Mouse (Mus musculus) embryo, embryonic 11 days (tissue): ENCODE results near the gene Prdx5.

ENCODE experiments used
- DNase-seq: peaks from one replicate; pipeline ENCODE4 v3.0.0-alpha.2; 2015

The Prdx5 gene

GRCm38 (mm10) chr19:6909507-6910289 lies at the start of gene Prdx5, which contains the start of gene Trmt112:
Gene Prdx5, minus strand, starts transcription at chr19:6910106.
Gene Trmt112, plus strand, starts transcription at chr19:6909698.
- peak; percentile 97 for DNase-seq

- no peak for DNase-seq
These were observed 46.6 kb upstream of the Prdx5 start for GRCm38 (mm10) chr19:6956461-6956860.

DNA sequence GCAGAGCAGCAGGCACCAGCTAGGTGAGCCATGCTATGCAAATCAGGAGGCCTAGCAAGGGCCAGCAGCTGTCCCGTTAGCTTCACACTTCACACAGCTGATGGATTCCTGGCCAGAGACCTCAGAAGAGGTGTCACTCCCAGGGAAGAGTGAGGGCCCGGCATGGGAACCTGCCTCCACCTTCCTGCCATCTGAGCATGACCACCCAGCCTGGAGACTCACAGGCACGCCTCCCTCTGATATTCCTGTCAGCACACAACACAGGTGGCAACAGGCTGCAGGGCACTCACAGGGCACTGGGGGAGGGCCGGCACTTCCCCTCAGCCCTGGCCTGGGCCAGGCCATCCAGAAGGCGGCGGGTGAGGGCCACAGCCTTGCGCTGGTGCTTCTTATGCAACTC lies 45.5 kb upstream of the Prdx5 start:
- no peak for DNase-seq

DNA sequence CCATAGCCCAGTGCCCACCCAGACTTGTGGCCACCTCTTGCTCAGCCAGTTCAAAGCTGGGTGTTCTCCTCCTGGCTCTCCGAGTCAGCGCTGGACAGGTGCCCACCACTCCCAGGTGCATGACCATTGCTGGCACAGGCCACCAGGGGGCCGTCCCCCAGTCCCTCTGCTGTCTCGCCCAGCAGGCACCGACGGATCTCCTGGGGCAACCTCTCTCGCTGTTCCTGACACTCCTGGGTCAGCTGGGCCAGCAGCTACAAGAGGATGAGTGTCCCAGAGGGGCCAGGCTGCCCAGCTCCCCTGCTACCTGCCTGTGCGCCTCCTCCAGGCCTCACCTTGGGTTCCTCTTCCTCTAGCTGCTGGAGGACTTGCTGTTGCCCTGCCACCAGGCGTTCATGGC lies 44.1 kb upstream of the Prdx5 start:
- peak; percentile 38 for DNase-seq

DNA sequence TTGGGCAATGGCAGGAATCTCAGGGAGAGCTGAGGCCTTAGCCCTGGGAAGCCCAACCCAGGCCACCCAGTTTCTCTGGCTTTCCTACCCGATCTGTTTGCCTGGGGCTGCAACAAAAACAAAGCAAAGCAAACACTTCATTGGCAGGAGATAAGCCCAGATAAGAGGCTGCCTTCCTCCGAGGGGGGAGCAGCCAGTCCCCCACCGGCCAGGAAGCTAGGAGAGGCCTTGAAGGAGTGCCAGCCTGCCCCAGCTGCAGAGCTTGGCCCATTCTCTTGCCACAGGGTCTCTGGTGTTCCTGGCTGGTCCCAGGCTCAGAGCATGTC lies 42.8 kb upstream of the Prdx5 start:
- DNase-seq: no peak

DNA sequence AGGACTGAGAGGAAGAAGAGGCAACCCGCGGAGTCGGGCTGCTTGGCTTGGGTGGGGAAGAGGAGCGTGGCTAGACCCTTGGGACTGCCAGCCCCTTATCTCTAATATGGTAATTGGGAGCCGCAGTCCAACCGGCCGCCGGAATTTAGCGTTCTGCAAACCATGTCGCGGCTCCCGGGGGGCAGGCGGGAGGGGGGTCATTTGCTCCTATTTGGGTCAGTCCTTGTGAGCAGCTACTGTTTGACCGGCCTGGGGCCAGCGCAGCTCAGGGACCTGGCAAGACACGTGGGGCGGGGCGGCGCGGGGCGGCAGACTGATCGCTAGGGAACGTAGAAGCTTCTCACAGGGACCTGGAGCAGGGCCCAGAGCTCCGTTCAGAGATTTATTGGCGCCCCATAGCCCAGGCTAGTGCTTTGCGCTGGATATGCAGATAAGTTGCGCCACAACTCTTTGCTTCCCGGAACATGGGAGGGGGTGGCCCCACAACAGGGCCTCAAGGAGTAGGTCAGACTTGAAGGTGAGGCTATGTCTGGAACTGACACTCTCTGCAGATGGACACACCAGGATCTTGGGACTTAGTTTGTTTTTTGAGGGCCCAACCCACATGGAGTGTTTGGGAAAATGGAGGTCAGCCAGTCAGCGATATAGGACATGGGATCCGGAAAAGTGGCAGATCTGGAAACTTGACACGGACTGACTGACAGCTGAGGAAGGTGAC lies 42.2 kb upstream of the Prdx5 start:
- DNase-seq: peak; percentile 64

- DNase-seq: peak; percentile 96
These were observed 41.6 kb upstream of the Prdx5 start for GRCm38 (mm10) chr19:6951381-6951968.

- DNase-seq: peak; percentile 80
These were observed 40.8 kb upstream of the Prdx5 start for GRCm38 (mm10) chr19:6950613-6951153.

DNA sequence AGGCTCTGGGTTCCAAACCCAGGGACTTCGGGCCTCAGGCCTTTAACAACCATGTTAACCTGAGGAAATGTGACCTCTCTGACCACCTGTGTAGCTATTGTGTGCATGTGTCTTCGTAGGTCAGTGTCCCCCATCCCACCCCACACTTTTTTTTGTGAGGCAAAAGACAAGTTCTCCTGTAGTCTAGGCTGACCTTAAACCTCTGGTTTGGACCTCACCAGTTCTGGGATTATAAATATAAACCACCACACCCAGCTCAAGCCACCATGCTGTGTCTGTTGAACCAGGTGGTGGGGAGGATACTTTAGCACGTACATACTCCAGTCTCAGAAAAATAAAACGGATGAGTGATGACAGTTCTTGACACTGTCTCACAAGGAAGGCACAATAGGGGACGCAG lies 40.0 kb upstream of the Prdx5 start:
- no peak for DNase-seq

- no peak for DNase-seq
These were observed 39.6 kb upstream of the Prdx5 start for GRCm38 (mm10) chr19:6949532-6949931.

DNA sequence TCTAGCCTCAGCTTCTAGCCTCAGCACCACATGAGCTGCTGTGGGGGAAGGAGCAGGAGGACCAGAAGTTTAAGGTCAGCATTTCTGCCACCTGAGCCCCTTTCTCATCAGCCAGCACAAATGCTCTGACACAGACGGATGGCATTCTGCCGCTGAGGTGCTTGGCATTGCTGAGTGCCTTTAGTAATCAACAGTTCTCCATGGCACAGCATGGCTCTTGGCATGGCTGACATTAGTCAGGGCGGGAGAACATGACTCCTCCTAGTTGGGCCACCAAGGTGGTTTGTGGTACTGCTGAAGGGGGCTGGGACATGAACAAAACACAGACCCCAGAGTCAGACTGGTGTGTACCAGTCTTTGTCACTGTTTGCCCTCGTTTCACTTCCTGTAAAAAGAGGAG lies 38.3 kb upstream of the Prdx5 start:
- DNase-seq: no peak

DNA sequence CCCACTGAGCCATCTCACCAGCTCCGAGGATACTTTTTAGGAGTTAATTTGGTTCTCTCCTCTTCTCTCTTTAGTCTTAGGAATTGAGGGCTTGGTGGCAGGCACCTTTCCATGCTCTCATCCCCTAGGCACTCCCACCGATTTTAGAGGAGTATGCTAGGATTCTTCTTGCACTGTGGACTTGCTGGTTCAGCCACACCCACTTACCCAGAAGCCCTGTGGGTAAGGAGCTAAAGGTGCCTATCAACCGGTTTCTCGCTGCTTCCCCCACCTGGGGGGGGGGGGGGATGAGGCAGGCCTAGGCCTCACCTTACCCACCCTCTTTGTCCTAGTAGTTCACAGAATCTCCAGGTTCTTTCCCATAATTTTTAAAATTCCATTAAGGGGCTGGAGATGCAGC lies 37.8 kb upstream of the Prdx5 start:
- no peak for DNase-seq

DNA sequence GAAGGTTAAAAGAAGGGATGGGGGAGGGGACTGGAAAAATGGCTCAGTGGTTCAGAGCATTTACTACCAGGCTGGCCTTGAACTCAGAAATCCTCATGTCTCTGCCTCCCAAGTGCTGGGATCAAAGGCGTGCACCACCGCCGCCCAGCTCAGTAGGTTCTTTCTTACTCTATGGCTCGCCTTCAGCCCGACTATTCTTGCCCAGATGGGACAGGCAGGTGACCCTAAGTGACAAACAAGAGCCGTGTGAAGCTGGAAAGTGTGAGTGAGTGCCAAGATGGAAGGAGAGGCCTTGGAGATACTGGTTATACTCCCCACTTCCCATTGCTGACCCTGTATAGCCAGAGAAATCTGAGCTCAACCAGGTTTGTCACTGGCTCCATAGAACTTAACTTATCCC lies 33.8 kb upstream of the Prdx5 start:
- no peak for DNase-seq

- no peak for DNase-seq
These were observed 32.9 kb upstream of the Prdx5 start for GRCm38 (mm10) chr19:6942764-6943163.

GRCm38 (mm10) chr19:6942249-6942691 lies 32.4 kb upstream of the Prdx5 start, which contains the start of gene Gpr137:
Gene Gpr137, minus strand, starts transcription at chr19:6942480.
- DNase-seq: peak; percentile 94

- DNase-seq: peak; percentile 95
These were observed 31.7 kb upstream of the Prdx5 start, which contains the start of gene Bad for GRCm38 (mm10) chr19:6941372-6942248. Gene Bad, plus strand, starts transcription at chr19:6941861.

DNA sequence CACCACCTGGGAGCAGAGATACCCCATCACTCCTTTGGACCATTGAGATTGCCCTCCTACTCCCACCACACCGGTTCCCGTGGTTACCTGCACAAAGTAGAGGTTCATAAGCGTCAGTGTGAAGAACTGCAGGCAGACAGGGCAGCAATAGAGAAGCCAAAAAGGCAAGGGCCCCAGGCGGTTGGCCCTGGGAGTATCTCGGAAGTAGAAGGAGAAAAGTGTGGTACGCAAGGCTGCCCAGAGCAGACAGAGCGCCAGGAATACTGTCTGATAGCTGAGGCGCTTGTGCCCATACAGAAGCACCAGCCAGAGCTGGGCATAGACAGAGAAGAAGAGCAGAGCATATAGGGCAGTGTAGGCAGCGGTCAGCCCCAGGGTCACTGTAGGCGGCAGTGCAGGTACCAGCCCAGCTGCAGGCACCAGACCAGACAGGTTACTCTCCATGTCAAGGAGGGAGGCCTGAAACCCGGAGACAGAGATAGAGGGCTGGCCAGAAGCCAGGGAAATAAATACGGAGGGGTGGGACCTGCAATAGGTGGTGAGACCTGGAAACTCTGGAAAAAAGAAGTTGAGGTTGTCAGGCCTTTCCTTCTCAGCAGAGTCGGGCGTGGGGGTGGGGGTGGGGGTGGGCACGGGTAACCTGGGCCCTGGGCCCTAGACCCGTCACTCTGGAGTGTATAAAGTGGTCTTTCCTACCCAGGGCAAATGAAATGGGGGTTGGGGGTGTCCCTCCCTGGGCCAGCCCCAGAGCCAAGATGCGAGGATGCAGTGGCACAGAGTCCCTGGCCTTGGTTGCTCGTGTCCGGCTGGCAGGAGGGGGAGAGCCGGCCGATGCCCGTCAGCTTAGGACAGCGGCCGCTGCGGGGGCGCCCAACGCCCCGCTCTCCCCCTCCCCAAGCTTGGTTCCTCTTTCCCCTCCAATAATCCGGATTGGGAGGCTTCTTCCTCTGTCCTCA lies 30.8 kb upstream of the Prdx5 start:
- no peak for DNase-seq

GRCm38 (mm10) chr19:6939106-6940002 lies 29.4 kb upstream of the Prdx5 start:
- no peak for DNase-seq

GRCm38 (mm10) chr19:6937541-6938465 lies 27.9 kb upstream of the Prdx5 start:
- DNase-seq: no peak
